ENCODE assay signal across 13 mouse cellular contexts in genomic region chr10:77455251-77456010, GRCm38 (mm10). TPM values are rescaled to one million over a fixed set of nuclear protein-coding genes. Genes with fewer than 3 reads are reported as not detected.
DNase-seq lines count a peak whose midpoint lies in the region; ATAC-seq and TF ChIP-seq lines count a peak whose summit lies in the region.
"Had no signal": no experiment of that assay in that cellular context is flagged by ENCODE, and none has a peak within 500 bp of the region (broad histone marks: within the 10 kb centered on the region; RNA-seq: fewer than 3 reads in every experiment).

No protein-coding gene starts in this region.

- H3K4me3 ChIP-seq in cerebellum, adult 2 months (replicated peaks; ENCODE audit: insufficient read depth, low read depth, low read length): no peak overlapping the region
- H3K4me3 ChIP-seq in midbrain, embryonic 11.5 days (ENCODE audit: low read depth, low read length): no peak overlapping the region
- H3K4me3 ChIP-seq in midbrain, embryonic 15.5 days: no peak overlapping the region
- H3K4me3 ChIP-seq in lung, postnatal 0 days (ENCODE audit: low read depth, low read length): no peak overlapping the region
- H3K4me3 ChIP-seq in hindbrain, embryonic 16.5 days (ENCODE audit: low read length): no peak overlapping the region
- H3K4me3 ChIP-seq: forebrain, embryonic 12.5 days had no signal

- no peak for ATAC-seq in midbrain, embryonic 11.5 days (ENCODE audit: low FRiP score)
- ATAC-seq in midbrain, embryonic 15.5 days (replicated peaks): no peak
- ATAC-seq in lung, postnatal 0 days: peak; percentile 77
- no peak for ATAC-seq in hindbrain, embryonic 16.5 days
- no peak for ATAC-seq in megakaryocyte-erythroid progenitor cell, adult 5-6 weeks (replicated peaks; ENCODE audit: low FRiP score, low TSS enrichment, poor library complexity, severe bottlenecking)

- peak overlapping the region; percentile 74 for H3K27ac ChIP-seq in cerebellum, adult 2 months (ENCODE audit: insufficient read depth, low read length)
- no peak overlapping the region for H3K27ac ChIP-seq in midbrain, embryonic 11.5 days (ENCODE audit: low read depth, low read length)
- no peak overlapping the region for H3K27ac ChIP-seq in midbrain, embryonic 15.5 days
- peak overlapping the region; percentile 69 for H3K27ac ChIP-seq in lung, postnatal 0 days (ENCODE audit: low read length)
- H3K27ac ChIP-seq in hindbrain, embryonic 16.5 days (ENCODE audit: low read depth, low read length): no peak overlapping the region
- H3K27ac ChIP-seq: forebrain, embryonic 12.5 days; liver, embryonic 14.5 days had no signal

- no peaks in the 10 kb centered on the region for H3K27me3 ChIP-seq in cerebellum, adult 2 months (ENCODE audit: control insufficient read depth, insufficient read depth, low read length)
- no peaks in the 10 kb centered on the region for H3K27me3 ChIP-seq in midbrain, embryonic 11.5 days (ENCODE audit: control insufficient read depth, insufficient read depth, low read length)
- no peaks in the 10 kb centered on the region for H3K27me3 ChIP-seq in midbrain, embryonic 15.5 days (replicated peaks)
- no peaks in the 10 kb centered on the region for H3K27me3 ChIP-seq in lung, postnatal 0 days (replicated peaks; ENCODE audit: insufficient read depth, low read length)
- no peaks in the 10 kb centered on the region for H3K27me3 ChIP-seq in hindbrain, embryonic 16.5 days (replicated peaks; ENCODE audit: control insufficient read depth, insufficient read depth, low read length)
- H3K27me3 ChIP-seq: forebrain, embryonic 12.5 days had no signal

- TF ChIP-seq EP300 in lung, postnatal 0 days (IDR thresholded peaks at IDR 0.05): no peak

- no peak overlapping the region for H3K9ac ChIP-seq in midbrain, embryonic 11.5 days (ENCODE audit: low read length)
- no peak overlapping the region for H3K9ac ChIP-seq in midbrain, embryonic 15.5 days
- no peak overlapping the region for H3K9ac ChIP-seq in lung, postnatal 0 days (replicated peaks; ENCODE audit: low read depth)
- H3K9ac ChIP-seq in hindbrain, embryonic 16.5 days (ENCODE audit: low read depth, low read length): no peak overlapping the region
- H3K9ac ChIP-seq: forebrain, embryonic 12.5 days; liver, embryonic 14.5 days had no signal

- TF ChIP-seq CTCF in cerebellum, adult 2 months (IDR thresholded peaks at IDR 0.05; ENCODE audit: borderline replicate concordance, insufficient read depth, low read depth, low read length): no peak
- TF ChIP-seq CTCF in lung, postnatal 0 days (IDR thresholded peaks at IDR 0.05): no peak

- DNase-seq in cerebellum, adult 2 months: no peak
- no peak for DNase-seq in cerebellum, adult 8-10 months
- DNase-seq in midbrain, embryonic 11.5 days (ENCODE audit: low spot score, missing footprints): peak; percentile 54
- DNase-seq in lung, postnatal 0 days (ENCODE audit: low spot score): peak; percentile 82
- no peak for DNase-seq in c-Kit-positive CD71-positive TER-119-positive erythroid progenitor cells, embryonic 14.5 days (ENCODE audit: low spot score)
- DNase-seq: embryo, embryonic 11 days; left cerebral cortex, postnatal 4 days; thymus, postnatal 25 days had no signal

- no peaks in the 10 kb centered on the region for H3K9me3 ChIP-seq in midbrain, embryonic 11.5 days (ENCODE audit: control insufficient read depth, low read length)
- H3K9me3 ChIP-seq in midbrain, embryonic 15.5 days: no peaks in the 10 kb centered on the region
- no peaks in the 10 kb centered on the region for H3K9me3 ChIP-seq in lung, postnatal 0 days (ENCODE audit: low read length)
- no peaks in the 10 kb centered on the region for H3K9me3 ChIP-seq in hindbrain, embryonic 16.5 days (ENCODE audit: control insufficient read depth, low read length)
- H3K9me3 ChIP-seq: forebrain, embryonic 12.5 days had no signal

- 79% methylated on average over 14 of the region's 14 CpGs for WGBS in cerebellum, adult 2 months
- 83% methylated on average over 14 of the region's 14 CpGs for WGBS in midbrain, embryonic 11.5 days
- 85% methylated on average over 14 of the region's 14 CpGs for WGBS in midbrain, embryonic 15.5 days
- 55% methylated on average over 14 of the region's 14 CpGs for WGBS in lung, postnatal 0 days
- 80% methylated on average over 14 of the region's 14 CpGs for WGBS in hindbrain, embryonic 16.5 days

- peaks cover 39% of the 10 kb centered on the region for H3K4me1 ChIP-seq in cerebellum, adult 2 months (ENCODE audit: control insufficient read depth, insufficient read depth, low read length)
- H3K4me1 ChIP-seq in midbrain, embryonic 11.5 days (ENCODE audit: control insufficient read depth, insufficient read depth, low read length): no peaks in the 10 kb centered on the region
- no peaks in the 10 kb centered on the region for H3K4me1 ChIP-seq in midbrain, embryonic 15.5 days
- no peaks in the 10 kb centered on the region; the same call in 1 of the 2 replicates for H3K4me1 ChIP-seq in lung, postnatal 0 days (ENCODE audit: insufficient read depth, low read depth, low read length)
- no peaks in the 10 kb centered on the region for H3K4me1 ChIP-seq in hindbrain, embryonic 16.5 days (ENCODE audit: control insufficient read depth, insufficient read depth, low read depth, low read length)
- H3K4me1 ChIP-seq: forebrain, embryonic 12.5 days had no signal

- no peak for TF ChIP-seq POLR2A in cerebellum, adult 2 months (IDR thresholded peaks at IDR 0.05; ENCODE audit: borderline replicate concordance, insufficient read depth, low read length)

- H3K36me3 ChIP-seq in midbrain, embryonic 11.5 days (ENCODE audit: control insufficient read depth, insufficient read depth, low read length): no peaks in the 10 kb centered on the region
- no peaks in the 10 kb centered on the region for H3K36me3 ChIP-seq in midbrain, embryonic 15.5 days (replicated peaks)
- no peaks in the 10 kb centered on the region for H3K36me3 ChIP-seq in lung, postnatal 0 days (ENCODE audit: insufficient read depth, low read length)
- no peaks in the 10 kb centered on the region for H3K36me3 ChIP-seq in hindbrain, embryonic 16.5 days (ENCODE audit: control insufficient read depth, insufficient read depth, low read length)
- H3K36me3 ChIP-seq: forebrain, embryonic 12.5 days had no signal

- no peak overlapping the region for H3K4me2 ChIP-seq in midbrain, embryonic 11.5 days
- H3K4me2 ChIP-seq in midbrain, embryonic 15.5 days: no peak overlapping the region
- H3K4me2 ChIP-seq in lung, postnatal 0 days (replicated peaks; ENCODE audit: low read depth, low read length): 0 out of 2 replicates have a peak overlapping the region, but pooled peaks have one; percentile 8
- no peak overlapping the region for H3K4me2 ChIP-seq in hindbrain, embryonic 16.5 days (ENCODE audit: low read length)
- H3K4me2 ChIP-seq: forebrain, embryonic 12.5 days had no signal

RNA-seq across cellular contexts. Expression of gene Adarb1, which starts 37.4 kb away (rescaled TPM):
- polyA plus RNA-seq in cerebellum, adult 2 months (2012; rRNA removed): 154 and 173 TPM in 2 replicates
- 5.8 and 7.4 TPM in 2 replicates for polyA plus RNA-seq in midbrain, embryonic 11.5 days (2014; fragmentation: Nextera tagmentation; extraction: Ambion mirVana)
- polyA plus RNA-seq in midbrain, embryonic 15.5 days (2015; fragmentation: Nextera tagmentation; extraction: Ambion mirVana): 18.1 and 18.2 TPM in 2 replicates
- polyA plus RNA-seq in lung, postnatal 0 days (2015; fragmentation: Nextera tagmentation; extraction: Ambion mirVana): 25.3 and 30.1 TPM in 2 replicates
- polyA plus RNA-seq in hindbrain, embryonic 16.5 days (2015; fragmentation: Nextera tagmentation; extraction: Ambion mirVana): 19.9 and 20.6 TPM in 2 replicates
- 0.28 TPM in 1 of 2 replicates, not detected in the other for total RNA-seq in megakaryocyte-erythroid progenitor cell, adult 5-6 weeks (2014; fragmentation: Nextera tagmentation)
- total RNA-seq in megakaryocyte-erythroid progenitor cell, adult 5-6 weeks (2017): 1.1 and 3.9 TPM in 2 replicates

Comparison
In these comparisons a context has a peak if more than half of its experiments do, and no peak if none do; other contexts are left out.
1. DNase-seq: peak in midbrain, embryonic 11.5 days (single experiment) and lung, postnatal 0 days (single experiment); none in cerebellum, adult 2 months (0 of 2), cerebellum, adult 8-10 months (single experiment) and c-Kit-positive CD71-positive TER-119-positive erythroid progenitor cells, embryonic 14.5 days (single experiment).
2. H3K27ac ChIP-seq: peak in cerebellum, adult 2 months (single experiment) and lung, postnatal 0 days (single experiment); none in midbrain, embryonic 11.5 days (single experiment), midbrain, embryonic 15.5 days (single experiment) and hindbrain, embryonic 16.5 days (single experiment).